In genomic region chr2:144177268-144177667, GRCm38 (mm10) we compare ENCODE assay signal across 12 mouse cellular contexts.
DNase-seq lines count a peak whose midpoint lies in the region; ATAC-seq lines count a peak whose summit lies in the region.
"Had no signal": no experiment of that assay in that cellular context is flagged by ENCODE, and none has a peak within 500 bp of the region (broad histone marks: within the 10 kb centered on the region; RNA-seq: fewer than 3 reads in every experiment).

No protein-coding gene starts in this region.

- no peaks in the 10 kb centered on the region for H3K9me3 ChIP-seq in embryonic facial prominence, embryonic 13.5 days
- H3K9me3 ChIP-seq in embryonic facial prominence, embryonic 10.5 days: no peaks in the 10 kb centered on the region
- H3K9me3 ChIP-seq in heart, embryonic 14.5 days (ENCODE audit: control insufficient read depth, low read length): no peaks in the 10 kb centered on the region
- H3K9me3 ChIP-seq in liver, embryonic 15.5 days (replicated peaks): no peaks in the 10 kb centered on the region
- no peaks in the 10 kb centered on the region for H3K9me3 ChIP-seq in kidney, embryonic 15.5 days (replicated peaks)
- H3K9me3 ChIP-seq: forebrain, embryonic 12.5 days had no signal

- no peak for DNase-seq in embryonic facial prominence, embryonic 10.5 days (ENCODE audit: low spot score)
- peak; percentile 48 for DNase-seq in adrenal gland, adult 8-10 months
- no peak for DNase-seq in right cerebral cortex, postnatal 36 days (ENCODE audit: low spot score in 2 of 2)
- no peak for DNase-seq in layer of hippocampus, adult 9-11 months
- DNase-seq: cerebellum, adult 9-10 months; kidney, postnatal 25 days had no signal

- H3K27ac ChIP-seq in embryonic facial prominence, embryonic 13.5 days: no peak overlapping the region
- no peak overlapping the region for H3K27ac ChIP-seq in embryonic facial prominence, embryonic 10.5 days (replicated peaks)
- peak overlapping the region; percentile 90 to 98 for H3K27ac ChIP-seq in heart, embryonic 14.5 days (replicated peaks in 1 of 2; ENCODE audit: control insufficient read depth in 1 of 2, insufficient read depth in 1 of 2, low read depth in 2 of 2, low read length in 2 of 2)
- peak overlapping the region; percentile 72 for H3K27ac ChIP-seq in liver, embryonic 15.5 days (replicated peaks)
- H3K27ac ChIP-seq in kidney, embryonic 15.5 days: no peak overlapping the region
- H3K27ac ChIP-seq: forebrain, embryonic 12.5 days; macrophage had no signal

- H3K4me1 ChIP-seq in embryonic facial prominence, embryonic 13.5 days: peaks cover 12% of the 10 kb centered on the region; the same call in 1 of the 2 replicates
- peaks cover 17% of the 10 kb centered on the region for H3K4me1 ChIP-seq in embryonic facial prominence, embryonic 10.5 days
- peaks cover 20 to 23% of the 10 kb centered on the region in 2 experiments for H3K4me1 ChIP-seq in heart, embryonic 14.5 days (ENCODE audit: control insufficient read depth in 2 of 2, insufficient read depth in 2 of 2, low read length in 2 of 2)
- H3K4me1 ChIP-seq in liver, embryonic 15.5 days (replicated peaks): peaks cover 40% of the 10 kb centered on the region
- H3K4me1 ChIP-seq in kidney, embryonic 15.5 days: peaks cover 14% of the 10 kb centered on the region

- H3K27me3 ChIP-seq in embryonic facial prominence, embryonic 13.5 days: no peaks in the 10 kb centered on the region
- 0 out of 2 replicates have a peak, but pooled peaks cover 3% of the 10 kb centered on the region for H3K27me3 ChIP-seq in embryonic facial prominence, embryonic 10.5 days (replicated peaks; ENCODE audit: low read depth, poor library complexity, severe bottlenecking)
- H3K27me3 ChIP-seq in heart, embryonic 14.5 days (ENCODE audit: control insufficient read depth, insufficient read depth, low read length): no peaks in the 10 kb centered on the region
- no peaks in the 10 kb centered on the region for H3K27me3 ChIP-seq in liver, embryonic 15.5 days
- H3K27me3 ChIP-seq in kidney, embryonic 15.5 days: no peaks in the 10 kb centered on the region

- no peak overlapping the region for H3K9ac ChIP-seq in embryonic facial prominence, embryonic 13.5 days
- H3K9ac ChIP-seq in heart, embryonic 14.5 days (ENCODE audit: low read length): peak overlapping the region; percentile 59
- H3K9ac ChIP-seq in liver, embryonic 15.5 days: no peak overlapping the region
- H3K9ac ChIP-seq in kidney, embryonic 15.5 days: no peak overlapping the region
- H3K9ac ChIP-seq: forebrain, embryonic 12.5 days had no signal

- no peaks in the 10 kb centered on the region for H3K36me3 ChIP-seq in embryonic facial prominence, embryonic 13.5 days
- no peaks in the 10 kb centered on the region for H3K36me3 ChIP-seq in embryonic facial prominence, embryonic 10.5 days (replicated peaks)
- no peaks in the 10 kb centered on the region for H3K36me3 ChIP-seq in heart, embryonic 14.5 days (ENCODE audit: control insufficient read depth, insufficient read depth, low read length)
- H3K36me3 ChIP-seq in liver, embryonic 15.5 days (replicated peaks): no peaks in the 10 kb centered on the region
- no peaks in the 10 kb centered on the region for H3K36me3 ChIP-seq in kidney, embryonic 15.5 days
- H3K36me3 ChIP-seq: forebrain, embryonic 12.5 days had no signal

- ATAC-seq in embryonic facial prominence, embryonic 13.5 days (ENCODE audit: insufficient number of reproducible peaks, insufficient read depth, low FRiP score, low TSS enrichment, low read depth): 0 out of 2 replicates have a peak, but pooled peaks have one; percentile 39
- peak; percentile 80 for ATAC-seq in heart, embryonic 14.5 days (ENCODE audit: insufficient number of reproducible peaks, insufficient read depth, low FRiP score, low read depth)
- peak; percentile 52 for ATAC-seq in liver, embryonic 15.5 days (ENCODE audit: insufficient read depth)
- no peak for ATAC-seq in kidney, embryonic 15.5 days (replicated peaks; ENCODE audit: low FRiP score)

- no peak overlapping the region for H3K4me2 ChIP-seq in embryonic facial prominence, embryonic 13.5 days
- peak overlapping the region; percentile 31 for H3K4me2 ChIP-seq in heart, embryonic 14.5 days (ENCODE audit: low read length)
- H3K4me2 ChIP-seq in liver, embryonic 15.5 days: peak overlapping the region; percentile 30
- H3K4me2 ChIP-seq in kidney, embryonic 15.5 days: no peak overlapping the region
- H3K4me2 ChIP-seq: forebrain, embryonic 12.5 days had no signal

- H3K4me3 ChIP-seq in embryonic facial prominence, embryonic 13.5 days: no peak overlapping the region
- no peak overlapping the region for H3K4me3 ChIP-seq in embryonic facial prominence, embryonic 10.5 days
- H3K4me3 ChIP-seq in heart, embryonic 14.5 days (ENCODE audit: control insufficient read depth in 1 of 2, insufficient read depth in 1 of 2, low read depth in 1 of 2, low read length in 2 of 2): no peak overlapping the region
- H3K4me3 ChIP-seq in liver, embryonic 15.5 days (replicated peaks): no peak overlapping the region
- H3K4me3 ChIP-seq in kidney, embryonic 15.5 days (replicated peaks): no peak overlapping the region
- H3K4me3 ChIP-seq: forebrain, embryonic 12.5 days had no signal

- 44% methylated on average over 6 of the region's 6 CpGs for WGBS in embryonic facial prominence, embryonic 13.5 days
- 40% methylated on average over 6 of the region's 6 CpGs for WGBS in embryonic facial prominence, embryonic 10.5 days
- 0% methylated on average over 6 of the region's 6 CpGs for WGBS in heart, embryonic 14.5 days
- 15% methylated on average over 6 of the region's 6 CpGs for WGBS in liver, embryonic 15.5 days (ENCODE audit: insufficient replicate concordance)
- 61% methylated on average over 6 of the region's 6 CpGs for WGBS in kidney, embryonic 15.5 days

Comparison
In these comparisons a context has a peak if more than half of its experiments do, and no peak if none do; other contexts are left out.
1. H3K27ac ChIP-seq: peak in heart, embryonic 14.5 days (2 of 2) and liver, embryonic 15.5 days (single experiment); none in embryonic facial prominence, embryonic 13.5 days (single experiment), embryonic facial prominence, embryonic 10.5 days (single experiment) and kidney, embryonic 15.5 days (single experiment).
2. H3K4me2 ChIP-seq: peak in heart, embryonic 14.5 days (single experiment) and liver, embryonic 15.5 days (single experiment); none in embryonic facial prominence, embryonic 13.5 days (single experiment) and kidney, embryonic 15.5 days (single experiment).